Mouse (Mus musculus) forelimb bud, embryonic 11.5 days (tissue): ENCODE measurements around the gene Csf2rb2.
"Not testable (repeated sequence)": the region's sequence is repeated elsewhere in the genome, so short reads cannot be mapped to it uniquely, and the experiment has no call there.

Experiments used
- DNase-seq: peaks from one replicate; pipeline ENCODE4 v3.0.0-alpha.2; 2012; ENCODE audit warnings: low read depth, low spot score

Gene Csf2rb2

DNA sequence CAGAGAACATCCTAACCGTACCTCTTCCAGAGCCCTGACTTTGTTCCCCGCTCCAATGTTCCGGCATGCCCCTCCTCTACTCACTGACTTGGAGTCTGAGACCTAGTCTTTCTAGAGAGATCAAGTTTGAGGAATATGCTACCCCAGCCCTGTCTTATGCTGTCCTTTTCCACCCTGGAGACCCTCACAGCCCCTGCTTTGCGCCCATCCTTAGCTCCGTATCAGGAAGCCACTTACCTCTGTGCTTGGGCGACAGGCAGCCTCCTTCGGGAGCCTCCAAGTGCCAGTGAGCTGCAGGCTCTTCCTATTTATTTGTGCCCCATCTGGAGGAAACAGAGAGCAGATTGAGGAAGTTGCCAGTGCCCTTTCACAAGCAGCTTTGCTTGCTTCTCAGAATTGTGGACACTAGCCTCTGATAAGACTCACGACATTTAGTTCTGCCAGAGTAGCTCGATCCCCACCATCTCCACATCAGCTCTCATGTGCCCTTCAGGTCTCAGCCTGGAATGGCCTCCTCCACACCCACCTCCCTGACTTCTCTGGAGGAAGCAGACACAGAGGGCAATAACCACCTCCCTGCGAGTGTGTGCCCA lies at the start of gene Csf2rb2:
Gene Csf2rb2 (minus strand): TSS at position 381 of the 593 bp plus-strand sequence.
- DNase-seq: no peak

DNA sequence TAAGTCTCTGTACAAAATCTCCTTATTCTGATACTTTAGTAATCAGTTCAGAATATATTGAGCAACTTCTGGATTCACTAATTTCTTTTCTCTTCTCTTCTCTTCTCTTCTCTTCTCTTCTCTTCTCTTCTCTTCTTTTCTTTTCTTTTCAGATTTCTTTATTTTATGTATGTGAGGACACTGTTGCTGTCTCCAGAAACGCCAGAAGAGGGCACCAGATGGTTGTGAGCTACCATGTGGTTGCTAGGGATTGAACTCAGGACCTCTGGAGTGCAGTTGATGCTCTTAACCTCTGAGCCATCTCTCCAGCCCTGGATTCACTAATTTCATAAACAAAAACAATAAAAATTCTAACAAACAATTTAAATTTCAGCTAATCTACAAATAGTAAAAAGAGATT lies 49.4 kb upstream of the Csf2rb2 start:
- no peak for DNase-seq

DNA sequence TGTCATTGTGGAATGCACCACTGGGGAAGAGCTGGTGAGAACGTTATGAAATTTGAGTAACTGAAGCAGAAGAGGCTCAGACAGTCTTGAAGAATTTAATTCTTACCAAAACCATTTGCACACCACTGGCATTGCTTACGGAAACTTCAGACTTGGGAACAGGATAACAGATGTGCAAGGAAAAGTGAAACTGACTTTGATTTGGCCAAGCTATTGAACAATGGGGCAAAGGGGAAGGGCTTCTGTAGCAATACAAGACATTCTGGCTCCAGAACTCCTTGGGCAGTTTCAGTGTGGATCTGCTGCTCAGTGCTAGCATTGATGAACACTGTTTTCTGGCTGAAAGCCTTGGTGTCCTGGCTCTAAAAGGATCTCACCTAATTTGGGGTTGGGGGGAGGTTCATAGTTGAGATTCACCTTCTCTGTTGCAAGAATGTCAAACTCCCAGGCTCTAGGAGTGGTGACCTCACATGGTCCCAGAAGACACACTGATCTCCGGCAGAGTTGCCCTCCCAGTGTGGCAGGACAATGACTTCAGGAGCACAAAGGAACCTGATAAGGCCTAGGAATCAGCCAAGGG lies 46.2 kb upstream of the Csf2rb2 start:
- DNase-seq: no peak

DNA sequence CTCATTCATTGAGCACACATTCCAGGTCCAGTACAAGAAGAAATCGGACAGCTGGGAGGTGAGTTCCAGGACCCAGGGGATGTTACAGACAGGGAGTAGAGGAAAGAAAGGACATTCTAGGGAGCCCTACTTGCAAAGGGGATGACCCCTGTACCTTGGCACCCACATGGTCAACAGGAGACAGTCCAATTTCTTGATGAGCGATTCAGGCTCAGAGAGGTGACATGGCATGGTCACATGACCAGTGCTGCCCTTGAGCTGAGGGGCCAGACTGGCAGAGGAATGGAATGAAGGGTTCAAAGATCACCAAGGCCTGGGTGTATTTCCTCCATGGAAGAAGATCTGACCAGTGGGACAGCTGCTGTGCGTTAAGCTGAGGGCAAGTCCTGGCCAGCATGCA lies 39.0 kb upstream of the Csf2rb2 start:
- no peak for DNase-seq

DNA sequence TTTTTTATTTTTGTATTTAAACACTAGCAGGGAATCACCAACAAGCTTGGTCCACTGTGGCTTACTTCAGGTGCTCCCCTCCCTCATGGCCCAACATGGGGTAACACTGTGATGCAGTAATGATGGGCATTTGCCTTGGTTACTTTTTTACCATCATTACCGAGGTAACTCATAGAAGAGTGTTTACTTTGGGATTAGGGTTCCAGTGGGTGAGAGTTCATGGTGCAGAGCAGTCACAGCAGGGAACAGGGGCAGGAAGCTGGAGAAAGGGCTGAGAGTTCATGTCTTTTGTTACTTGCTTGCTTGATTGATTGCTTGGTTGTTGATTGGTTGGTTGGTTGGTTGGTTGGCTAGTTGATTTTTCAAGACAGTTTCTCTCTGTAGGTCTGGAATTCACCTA lies 38.2 kb upstream of the Csf2rb2 start:
- no peak for DNase-seq

DNA sequence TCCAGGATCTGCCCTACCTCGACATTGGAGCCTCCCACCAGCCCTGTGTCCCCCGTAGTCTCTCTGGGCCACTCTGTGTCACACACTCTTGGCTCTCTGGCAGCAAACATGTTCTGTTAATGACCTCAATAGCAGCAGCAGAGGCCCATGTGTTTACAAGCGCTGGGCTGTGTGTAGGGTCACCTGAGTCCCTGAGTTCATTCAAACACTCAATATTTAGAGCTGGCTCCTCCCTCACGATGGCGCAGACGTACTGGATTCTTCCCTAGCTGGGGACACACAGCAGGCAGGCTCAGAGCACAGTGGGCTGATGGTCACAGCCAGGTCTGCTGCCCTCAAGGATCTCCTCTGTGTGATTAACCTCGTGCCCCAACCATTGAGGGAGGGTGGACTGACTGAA lies 35.4 kb upstream of the Csf2rb2 start:
- not testable (repeated sequence) for DNase-seq

DNA sequence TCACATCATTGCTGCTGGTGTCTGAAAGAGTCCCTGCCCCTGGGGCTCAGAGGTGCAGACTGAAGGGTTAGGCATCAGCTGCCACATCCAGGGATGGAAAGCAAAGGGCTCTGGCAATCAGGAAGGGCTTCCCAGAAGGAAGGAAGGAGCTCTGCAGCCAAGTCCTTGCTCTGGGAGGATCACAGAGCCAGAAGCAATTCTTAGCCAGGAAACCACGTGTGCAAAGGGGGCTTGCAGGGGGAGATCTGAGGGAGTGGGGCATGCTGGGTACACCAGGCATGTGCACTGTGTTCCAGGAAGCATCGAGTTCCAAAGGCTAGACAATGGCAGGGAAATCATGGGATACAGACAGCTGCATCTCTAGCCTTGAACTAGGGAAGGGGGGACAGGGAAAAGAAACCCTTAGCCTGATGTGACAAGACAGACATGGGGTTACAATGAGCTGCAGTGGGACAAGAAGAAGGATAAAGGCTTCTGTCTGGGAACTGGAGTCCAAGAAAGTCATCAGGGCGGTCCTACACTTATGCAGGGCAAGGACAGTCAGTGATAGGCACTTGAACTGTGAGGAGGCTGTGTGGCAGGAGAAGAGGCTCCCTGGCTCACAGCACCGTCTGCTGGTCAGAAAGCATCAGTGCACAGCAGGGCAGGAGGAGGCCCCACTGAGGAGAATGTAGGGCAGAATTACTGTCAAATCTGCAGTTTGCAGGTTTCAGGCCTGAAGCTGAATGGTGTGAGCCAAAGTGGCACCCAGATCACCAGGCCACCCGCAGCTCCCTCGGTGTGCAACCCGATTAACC lies 34.3 kb upstream of the Csf2rb2 start:
- DNase-seq: peak; percentile 17

DNA sequence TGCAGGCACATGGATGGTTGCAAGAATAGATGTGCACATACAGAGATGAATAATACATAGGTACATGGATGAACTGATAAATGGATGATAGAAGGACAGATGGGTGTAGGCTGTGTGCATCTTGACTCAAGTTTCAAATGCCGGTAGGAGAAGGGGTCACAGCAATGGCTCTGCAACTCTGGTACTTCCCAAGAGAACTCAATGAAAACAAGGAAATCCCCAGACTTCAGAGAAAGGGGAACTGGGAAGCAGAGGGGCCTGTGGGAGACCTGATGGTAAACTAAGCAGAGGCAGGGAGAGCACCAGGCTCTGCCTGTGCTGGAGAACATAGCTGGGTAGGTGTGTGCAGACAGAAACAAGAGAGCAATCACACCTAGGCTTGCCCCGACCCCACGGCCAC lies 28.9 kb upstream of the Csf2rb2 start:
- DNase-seq: no peak

DNA sequence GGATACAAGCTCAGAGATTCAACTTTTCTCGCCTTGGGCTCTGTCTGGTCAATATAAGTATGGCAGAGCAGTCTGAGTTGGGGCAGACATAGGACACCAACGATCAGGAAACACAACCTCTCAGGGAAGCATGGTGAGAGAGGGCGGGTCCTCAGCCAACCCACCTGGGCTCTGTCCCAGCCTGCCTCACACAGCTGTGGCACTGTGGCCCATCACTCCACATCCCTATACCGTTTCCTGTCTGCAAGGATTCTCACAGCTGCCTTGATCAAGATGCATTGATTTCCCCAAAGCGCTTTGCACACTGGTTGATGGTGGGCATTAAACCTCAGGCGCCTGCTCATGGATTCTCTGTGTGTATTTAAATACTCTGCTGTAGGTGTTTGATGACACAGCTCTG lies 27.5 kb upstream of the Csf2rb2 start:
- no peak for DNase-seq

DNA sequence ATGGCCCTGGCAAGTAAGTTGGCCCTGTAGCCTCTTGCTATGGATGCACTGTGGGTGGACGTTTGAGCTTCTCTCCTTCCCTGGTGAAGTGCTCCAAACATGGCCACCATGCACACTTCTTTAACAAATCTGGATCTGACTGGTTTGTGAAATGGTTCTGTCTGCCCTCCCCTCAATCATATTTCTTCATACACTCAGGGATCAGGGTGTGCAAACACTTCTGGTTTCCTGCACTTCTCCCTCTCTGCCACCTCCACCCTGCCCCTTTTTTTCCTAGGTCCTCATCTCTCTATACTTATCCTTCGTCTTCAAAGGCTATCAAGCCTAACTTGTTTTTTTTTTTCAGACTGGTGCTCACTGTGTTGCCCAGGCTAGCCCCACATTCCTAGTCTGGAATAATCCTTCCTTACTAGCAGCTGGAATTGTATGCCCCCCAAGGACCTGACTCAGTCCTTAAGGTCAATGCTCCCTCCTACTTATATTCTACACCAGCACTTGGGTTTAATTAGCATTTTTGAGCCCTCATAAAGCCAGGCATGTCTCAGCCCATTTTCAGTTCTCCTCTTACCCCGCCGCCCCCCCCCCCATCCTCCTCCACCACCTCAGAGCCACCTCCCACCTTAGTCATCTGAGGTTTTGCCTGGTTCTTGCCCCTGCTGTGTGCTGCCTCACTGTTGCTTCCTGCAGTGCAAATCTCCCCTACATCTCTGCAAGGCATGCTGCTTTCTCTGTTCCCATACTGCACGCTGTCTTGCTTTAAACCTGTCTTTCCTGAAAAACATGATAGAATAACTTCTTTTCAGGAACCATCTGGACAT lies 26.2 kb upstream of the Csf2rb2 start:
- no peak for DNase-seq

DNA sequence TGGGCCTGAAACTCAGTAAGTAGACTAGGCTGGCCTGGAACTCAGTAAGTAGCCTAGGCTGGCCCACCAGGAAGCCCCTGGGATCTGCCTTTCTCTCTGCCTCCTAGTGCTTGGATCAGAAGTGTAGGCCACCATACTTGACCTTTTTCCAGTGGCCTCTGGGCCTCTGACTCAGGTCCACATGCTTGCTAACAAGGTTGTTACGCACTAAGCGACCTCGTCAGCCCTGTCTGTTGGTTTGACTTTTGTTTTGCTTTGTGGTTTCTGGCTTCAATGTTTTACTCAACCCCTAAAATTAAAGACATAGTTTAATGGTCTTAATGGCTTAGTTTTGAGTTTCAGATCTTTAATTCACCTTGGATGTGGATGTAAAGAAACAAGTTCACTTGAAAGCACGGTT lies 25.2 kb upstream of the Csf2rb2 start:
- no peak for DNase-seq

DNA sequence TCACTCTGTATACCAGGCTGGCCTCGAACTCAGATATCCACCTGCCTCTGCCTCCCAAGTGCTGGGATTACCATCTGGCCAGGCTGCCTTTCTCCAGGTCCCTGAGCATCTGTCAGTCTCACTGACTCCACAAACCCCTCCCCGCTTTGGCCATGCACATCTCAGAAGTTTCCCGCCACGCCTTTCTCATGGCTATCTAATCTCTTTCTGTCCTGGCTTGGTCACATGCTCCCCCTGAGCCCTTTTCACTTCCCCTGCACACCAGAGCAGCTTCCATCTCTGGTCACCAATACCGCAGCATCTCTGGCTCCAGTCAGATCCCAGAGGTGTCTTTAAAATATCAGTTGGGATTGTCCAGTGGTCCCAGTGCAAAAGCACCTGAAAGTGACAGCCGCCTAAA lies 24.5 kb upstream of the Csf2rb2 start:
- not testable (repeated sequence) for DNase-seq

DNA sequence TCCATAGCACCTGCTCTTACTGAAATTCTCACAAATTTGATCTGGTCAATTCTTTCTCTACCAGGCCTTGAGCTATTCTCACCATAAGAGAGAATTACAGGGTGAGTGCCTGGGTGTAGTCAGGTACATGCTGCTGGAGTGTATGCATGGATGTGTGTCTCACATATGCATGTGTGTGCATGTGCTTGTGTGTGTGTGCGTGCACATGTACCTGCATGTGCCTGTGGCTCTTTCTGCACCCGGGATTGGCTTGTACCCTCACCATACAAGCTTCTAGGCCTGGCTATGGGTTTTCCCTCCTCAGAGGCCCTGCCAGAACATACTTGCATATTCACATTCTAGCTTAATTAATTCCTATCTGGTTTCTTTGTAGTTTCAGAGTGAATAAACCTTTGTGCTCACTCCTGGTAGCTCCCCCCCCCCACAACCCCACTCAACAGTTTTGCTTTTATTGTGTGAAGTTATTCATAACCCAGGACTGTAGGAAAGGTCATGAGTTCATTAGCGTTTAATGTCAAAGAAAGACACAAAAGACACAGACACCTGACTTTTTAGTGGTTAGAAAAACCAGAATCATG lies 23.1 kb upstream of the Csf2rb2 start:
- DNase-seq: no peak

DNA sequence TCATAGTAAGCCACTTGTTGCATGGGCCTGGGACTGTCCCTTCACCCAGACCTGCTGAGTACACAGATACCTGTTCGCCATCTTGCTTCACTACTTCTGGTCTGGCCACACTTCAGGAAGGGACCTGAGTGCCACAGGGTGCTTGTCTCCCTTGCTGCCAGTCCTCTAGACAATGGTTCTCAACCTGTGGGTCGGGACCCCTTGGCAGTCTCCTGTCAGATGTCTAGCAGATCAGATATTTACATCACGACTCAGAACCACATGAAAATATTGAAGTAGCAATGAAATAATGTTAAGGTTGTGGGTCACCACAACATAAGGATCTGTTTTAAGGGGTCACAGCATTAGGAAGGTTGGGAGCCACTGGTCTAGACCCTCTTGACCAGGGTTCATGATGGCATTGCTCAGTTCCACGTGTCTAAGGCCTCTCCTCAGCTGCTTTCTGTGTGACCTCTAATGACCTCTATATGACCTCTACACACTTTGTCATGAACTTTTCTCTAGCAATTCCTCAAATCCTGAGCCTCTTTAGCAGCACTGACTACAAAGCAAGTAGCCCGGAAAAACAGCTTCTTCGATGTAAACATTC lies 22.3 kb upstream of the Csf2rb2 start:
- not testable (repeated sequence) for DNase-seq

DNA sequence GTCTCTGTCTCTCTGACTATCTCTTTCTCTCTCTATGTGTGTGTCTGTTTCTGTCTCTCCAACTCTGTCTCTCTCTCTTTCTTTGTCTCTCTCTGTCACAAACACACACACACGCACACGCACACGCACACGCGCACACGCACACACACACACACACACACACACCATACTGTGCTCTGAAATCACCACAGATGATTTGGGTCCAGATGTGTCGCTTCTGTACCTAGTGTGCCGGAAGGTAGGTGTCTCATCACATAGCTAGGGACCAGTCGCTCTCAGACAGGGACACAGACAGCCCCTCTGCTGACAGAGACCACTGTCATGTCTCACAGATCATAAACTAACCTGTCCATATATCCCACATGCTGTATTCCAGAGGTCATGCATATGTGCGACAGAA lies 21.2 kb upstream of the Csf2rb2 start:
- DNase-seq: no peak

DNA sequence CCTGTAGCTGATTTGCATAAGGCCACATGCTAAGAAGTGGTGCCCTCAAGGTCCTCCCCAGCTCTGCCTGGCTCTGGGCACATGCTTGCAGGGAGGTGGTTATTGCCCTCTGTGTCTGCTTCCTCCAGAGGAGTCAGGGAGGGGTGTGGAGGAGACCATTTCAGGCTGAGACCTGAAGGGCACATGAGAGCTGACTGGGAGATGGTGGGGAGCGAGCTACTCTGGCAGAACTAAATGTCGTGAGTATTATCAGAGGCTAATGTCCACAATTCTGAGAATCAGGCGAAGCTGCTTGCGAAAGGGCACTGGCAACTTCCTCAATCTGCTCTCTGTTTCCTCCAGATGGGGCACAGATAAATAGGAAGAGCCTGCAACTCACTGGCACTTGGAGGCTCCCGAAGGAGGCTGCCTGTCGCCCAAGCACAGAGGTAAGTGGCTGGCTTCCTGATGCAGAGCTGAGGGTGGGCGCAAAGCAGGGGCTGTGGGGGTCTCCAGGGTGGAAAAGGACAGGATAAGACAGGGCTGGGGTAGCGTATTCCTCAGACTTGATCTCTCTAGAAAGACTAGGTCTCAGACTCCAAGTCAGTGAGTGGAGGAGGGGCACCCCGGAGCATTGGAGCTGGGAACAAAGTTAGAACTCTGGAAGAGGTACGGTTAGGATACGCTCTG lies 20.3 kb upstream of the Csf2rb2 start, which contains the start of gene Csf2rb:
Gene Csf2rb (plus strand): TSS at position 82 of the 669 bp plus-strand sequence.
- DNase-seq: no peak

DNA sequence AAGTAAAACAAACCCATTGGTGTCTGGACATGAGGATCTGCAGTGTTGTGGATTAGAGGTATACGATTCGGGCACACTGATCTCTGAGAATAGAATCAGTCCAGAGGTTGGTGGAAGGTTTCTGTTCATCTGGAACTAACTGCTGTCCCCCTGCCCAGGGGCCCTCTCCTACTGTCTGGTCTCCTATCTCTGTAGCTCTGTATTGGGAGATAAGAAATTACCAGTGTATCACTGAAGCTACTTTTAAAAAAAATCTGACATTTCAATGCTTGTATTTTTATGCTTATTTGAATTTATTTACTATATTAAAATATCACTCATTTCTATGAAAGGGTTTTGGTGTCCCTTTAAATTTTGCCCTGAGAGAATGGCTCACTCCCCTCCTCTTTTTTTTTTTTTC lies 18.8 kb upstream of the Csf2rb2 start:
- no peak for DNase-seq

DNA sequence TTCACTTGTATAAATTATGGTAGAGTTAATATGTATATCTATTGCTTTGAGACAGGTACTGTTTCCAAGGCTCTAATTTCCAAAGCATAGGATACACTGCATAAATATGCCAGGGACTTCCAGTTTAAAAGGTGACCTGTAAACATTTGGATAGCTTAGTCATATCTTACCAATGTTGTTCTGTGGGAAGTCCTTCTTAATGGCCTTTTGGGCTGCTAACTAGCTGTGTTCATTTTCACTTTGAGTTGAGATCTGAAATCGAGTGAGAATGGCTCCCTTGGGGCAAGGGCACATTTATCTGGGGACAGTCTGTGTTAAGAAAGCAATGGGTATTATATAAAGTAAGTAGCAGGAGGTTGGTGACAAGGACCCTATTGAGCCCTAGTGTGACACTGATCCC lies 17.8 kb upstream of the Csf2rb2 start:
- DNase-seq: no peak

DNA sequence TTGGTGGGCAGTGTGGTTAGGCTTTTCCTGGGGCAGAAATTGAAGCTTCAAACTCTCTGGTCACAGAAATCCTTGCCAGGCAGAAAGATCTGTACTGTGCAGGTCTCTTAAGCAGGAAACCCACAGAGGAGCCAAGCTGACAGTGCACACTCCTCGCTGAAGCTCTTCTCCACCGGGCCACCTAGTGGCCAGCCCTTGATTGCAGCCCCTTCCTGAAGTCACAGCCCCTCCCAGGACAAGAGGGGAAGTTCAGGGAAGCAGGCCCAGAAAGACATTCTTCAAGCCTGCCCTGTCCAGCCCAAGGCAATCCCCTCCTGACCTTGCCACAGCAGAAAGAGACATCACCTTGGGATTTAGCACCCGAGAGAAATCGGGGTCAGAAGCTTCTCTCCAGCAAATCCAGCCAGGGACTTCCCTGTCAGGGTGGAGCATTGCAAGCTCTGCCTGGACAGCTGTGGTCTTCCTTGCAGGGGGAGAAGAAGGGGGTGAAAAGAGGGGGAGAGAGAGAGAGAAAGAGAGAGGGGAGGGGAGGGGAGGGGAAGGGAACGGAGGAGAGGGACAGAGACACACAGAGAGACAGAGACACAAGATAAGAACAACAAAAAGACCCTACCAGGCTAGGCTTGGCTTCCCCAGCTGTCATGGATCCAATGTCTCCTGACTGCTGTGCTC lies 15.4 kb upstream of the Csf2rb2 start:
- DNase-seq: peak; percentile 39
